Mouse (Mus musculus): ENCODE results near the gene Fxyd1.

Fxyd1 gene

DNA sequence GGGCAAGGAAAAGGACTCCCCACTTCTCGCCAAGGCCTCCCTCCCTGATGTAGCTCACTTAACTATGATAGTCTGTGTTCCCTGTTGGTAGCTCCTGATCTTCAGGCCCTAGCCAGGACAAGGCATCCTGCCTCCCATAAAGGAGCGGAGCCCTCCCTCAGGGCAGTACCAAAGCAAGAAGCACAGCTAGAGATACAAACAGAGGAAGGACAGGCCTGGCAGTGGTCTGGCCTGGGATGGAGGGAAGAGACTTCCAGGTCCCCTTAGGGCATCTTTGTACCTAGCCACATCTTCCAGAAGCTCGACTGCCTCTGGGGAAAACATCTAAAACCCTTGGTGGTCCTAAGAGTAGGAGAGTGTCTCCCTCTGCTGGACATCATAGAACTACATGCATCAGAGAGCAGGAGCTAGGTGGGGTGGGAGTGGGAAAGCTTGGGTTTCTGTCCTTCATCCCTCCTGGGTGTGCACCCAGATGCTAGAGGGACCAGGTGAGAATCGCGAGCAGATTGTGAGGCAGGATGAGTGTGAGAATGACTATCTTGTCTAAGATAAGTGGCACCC, 21.0 kb upstream of the Fxyd1 start:
- peak in 1 of 2 experiments; percentile 45 for DNase-seq (ENCODE audit: low spot score in 2 of 2)

DNA sequence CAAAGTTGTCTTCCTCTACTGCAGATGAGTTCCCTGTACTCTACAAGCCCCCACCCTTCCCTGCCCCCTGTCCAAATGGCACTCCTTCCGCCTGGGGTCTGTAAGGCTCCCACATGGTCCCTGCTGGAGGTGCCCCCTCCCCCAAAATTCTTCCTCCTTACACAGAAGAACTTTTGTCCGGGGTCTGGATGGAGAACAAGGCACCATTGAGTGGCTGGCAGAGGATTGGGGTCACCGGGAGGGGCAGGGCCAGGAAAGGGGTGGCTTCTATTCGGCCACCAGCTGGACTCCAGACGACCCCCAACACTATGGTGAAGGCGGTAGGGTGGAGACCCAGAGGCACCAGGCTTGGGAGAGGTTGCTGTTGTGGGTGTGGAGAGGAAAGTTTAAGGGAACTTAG, 20.5 kb upstream of the Fxyd1 start:
- DNase-seq (ENCODE audit: low spot score in 2 of 2), result peak in 1 of 2 experiments; percentile 32

DNA sequence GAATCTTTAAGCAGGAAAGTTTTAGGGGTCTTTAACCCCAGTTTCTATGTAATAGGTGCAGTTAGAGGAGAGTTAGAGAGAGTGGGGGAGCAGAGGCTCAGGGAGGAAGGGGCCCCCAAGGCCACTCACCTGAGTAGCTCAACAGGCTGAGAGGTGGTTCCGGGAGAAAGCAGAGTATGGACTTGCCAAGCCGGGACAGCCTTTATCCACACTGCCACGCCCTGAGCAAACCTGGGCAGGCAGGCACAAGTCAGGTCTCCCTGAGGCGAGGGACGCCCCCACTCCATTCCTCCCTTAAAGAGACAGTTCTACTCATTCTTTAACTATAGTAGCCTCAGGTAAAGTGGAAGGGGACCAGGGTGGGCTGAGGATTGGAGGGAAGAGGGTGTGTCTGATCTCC, 19.5 kb upstream of the Fxyd1 start, which contains the start of gene Fxyd3:
Gene Fxyd3 (minus strand): TSS at position 213 of the 400 bp plus-strand sequence.
- no peak for DNase-seq (ENCODE audit: low spot score in 2 of 2)

DNA sequence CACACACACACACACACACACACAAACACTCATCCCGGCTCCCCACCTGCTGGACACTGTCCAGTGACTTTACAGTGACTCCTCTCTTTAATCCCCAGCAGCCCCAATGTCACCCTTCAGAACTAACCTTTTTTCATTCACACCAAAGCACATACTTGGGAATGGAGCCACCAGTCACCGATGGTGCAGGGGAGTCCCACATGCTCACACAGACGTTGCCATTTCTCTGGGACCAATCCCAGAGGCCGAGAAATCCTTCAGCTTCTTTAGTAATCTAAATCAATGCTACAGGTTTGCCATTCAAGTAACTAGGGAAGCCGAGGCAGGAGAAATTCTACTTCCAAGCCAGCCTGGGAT, 17.7 kb upstream of the Fxyd1 start:
- DNase-seq (ENCODE audit: low spot score in 2 of 2), result no peak

DNA sequence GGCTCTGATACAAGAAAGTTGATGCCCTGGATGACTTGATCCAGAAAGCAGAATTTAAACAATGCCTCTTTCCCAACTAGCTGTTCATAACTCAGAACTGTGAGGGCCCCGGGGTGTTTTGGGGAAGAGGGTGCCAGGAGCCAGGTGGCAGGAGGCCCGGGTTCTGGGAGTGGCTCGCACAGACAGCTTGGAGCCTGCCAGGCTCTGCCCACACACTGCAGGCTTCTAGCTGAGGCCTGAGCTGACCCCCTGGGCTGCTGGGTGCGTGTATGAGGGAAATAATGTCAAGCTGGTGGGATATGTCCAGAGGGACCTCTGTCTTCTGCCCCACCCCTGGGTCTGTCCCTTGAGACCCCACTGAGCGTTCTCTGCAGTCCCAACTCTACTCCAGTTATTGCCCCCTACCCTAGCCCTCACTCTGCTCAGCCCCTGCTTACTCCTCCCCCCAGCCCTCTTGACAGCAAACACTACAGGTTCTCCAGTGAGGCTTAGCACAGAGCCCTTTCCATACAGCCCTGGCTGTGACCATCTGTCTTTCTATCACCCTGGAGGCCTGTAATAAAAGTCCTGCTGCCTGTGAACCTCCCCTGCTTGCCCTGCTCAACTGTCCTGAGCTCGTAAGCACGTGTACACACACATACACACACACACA, 17.2 kb upstream of the Fxyd1 start:
- DNase-seq (ENCODE audit: low spot score in 2 of 2), result no peak

DNA sequence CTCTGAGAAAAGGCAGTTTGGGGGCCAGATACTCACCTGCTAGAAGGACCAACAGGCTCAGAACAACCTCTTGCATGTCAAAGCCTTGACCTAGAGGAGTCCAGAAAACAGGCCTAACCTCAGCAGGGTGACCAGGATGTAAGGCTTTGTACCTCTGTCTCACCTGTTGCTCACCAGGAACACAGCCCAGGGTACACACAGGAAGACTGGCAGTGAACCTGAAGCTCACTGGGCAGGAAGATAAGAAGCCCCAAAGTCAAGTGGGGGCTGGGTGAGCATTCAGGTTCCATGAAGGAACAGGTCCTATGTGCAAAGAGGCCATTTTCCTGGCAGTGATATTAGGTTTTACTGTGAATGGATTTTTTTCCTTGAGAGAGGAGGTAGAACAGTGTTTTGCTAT, 16.5 kb upstream of the Fxyd1 start:
- DNase-seq (ENCODE audit: low spot score in 2 of 2), result no peak

DNA sequence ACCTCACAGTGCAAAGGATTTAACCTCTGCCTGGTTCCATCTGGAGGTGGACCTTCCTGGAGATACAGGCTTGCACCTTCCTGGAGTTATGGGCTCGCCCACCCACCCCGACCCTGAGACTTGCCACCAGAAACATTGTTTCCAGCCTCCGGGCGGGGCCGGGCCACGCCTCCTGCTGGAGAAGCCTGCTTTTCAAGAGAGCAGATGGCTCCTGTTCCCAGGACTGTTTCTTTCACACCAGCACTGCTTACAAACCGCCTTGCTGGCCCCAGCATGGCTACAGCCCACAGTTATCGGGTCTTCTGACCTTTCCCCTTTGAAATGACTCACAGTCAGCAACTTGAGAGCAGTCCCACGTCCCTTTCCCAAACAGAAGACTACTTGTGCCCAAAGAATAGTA, 15.3 kb upstream of the Fxyd1 start:
- no peak for DNase-seq (ENCODE audit: low spot score in 2 of 2)

DNA sequence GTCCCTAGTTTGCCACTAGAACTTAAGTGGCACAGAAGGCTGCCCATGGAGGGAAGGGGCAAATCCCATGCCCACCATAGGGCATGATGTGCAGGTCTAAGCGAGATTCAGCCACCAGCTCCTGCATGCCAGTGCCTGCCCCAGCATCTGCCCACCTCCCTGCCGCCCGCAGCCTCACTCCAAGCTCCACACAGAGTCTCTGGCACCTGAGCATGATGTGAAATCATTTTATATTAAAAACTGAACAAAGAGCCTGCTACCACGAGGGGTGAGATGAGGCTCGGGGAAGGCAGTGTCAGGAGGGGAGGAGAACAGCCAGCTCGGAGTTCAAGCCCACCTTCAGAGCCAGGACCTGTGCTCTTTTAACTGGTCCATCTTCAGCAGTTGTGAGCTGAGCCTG, 13.3 kb upstream of the Fxyd1 start:
- DNase-seq (ENCODE audit: low spot score in 2 of 2), result no peak

DNA sequence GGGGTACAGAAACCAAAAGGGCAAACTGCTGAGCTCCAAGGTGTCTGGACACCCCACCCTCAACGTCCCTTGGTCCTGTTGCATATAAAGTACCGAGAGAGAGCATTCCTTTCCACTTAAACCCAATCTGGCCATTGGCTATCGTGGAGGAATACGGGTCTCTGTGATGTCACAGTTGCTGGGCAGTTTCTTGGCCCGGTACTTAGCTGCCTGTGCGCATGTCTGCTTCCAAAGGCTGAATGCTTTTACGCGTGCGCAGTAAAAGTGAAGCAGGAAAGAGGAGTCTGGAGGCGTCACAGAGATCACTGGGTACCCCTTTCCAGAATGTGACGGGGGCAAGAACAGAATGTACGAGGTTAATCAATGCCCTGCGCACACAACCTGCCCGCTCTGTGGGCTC, 12.5 kb upstream of the Fxyd1 start:
- DNase-seq (ENCODE audit: low spot score in 2 of 2), result no peak

DNA sequence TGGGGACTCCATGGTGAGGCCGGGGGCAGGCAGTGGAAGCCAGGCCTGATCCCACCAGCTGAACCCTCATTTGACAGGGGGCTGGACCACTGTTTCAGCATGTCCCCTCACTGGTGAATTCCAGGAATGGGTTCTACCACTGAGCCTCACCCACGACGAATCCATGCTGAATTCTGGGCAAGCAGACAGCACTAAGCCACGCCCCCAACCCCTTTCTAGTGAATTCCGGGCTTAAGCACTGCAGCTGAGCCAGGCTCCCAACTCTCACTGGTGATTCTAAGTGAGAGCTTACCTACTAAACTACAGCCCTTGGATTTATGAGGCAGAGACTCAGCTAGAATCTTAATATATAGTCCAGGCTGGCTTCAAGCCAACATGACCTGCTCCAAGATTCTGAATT, 10.8 kb upstream of the Fxyd1 start:
- no peak for DNase-seq (ENCODE audit: low spot score in 2 of 2)

DNA sequence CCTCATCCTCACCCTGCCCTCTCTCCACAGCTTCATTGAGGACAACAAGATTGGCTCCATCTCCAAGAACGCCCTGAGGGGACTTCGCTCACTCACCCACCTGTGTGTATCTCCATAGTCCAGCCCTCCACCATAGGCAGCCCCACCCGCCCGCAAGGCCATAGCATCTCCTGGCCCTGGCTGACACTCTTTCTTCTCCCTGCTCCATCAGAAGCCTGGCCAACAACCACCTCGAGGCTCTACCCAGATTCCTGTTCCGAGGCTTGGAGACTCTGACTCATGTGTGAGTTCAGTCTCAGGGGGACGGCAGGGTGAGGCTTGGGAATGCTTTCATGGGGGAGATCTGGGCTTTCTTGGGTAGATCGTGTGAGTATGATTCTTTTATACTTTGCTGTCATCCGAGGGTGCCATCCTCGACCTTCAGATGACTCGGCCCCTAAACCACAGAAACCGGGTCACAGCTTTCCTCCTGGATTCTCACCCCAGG, 6.1 kb upstream of the Fxyd1 start:
- no peak for DNase-seq (ENCODE audit: low spot score in 2 of 2)

DNA sequence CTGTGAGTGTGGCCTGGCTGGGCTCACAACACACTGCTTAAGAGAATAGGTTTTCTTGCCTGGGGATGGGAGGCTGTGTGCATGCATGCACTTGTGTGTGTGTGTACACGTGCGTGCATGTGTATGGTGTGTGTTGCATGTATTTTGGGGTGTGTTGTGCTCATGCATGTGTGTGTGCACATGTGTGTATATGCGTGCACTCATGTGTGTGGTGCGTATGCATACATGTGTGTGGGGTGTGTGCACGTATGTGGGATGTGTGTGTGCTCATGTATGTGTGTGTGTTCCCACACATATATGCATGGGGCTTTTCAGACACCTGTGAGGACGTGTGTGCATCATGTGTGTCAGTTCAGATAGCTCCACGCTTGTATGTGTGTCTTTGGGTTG, 3.6 kb upstream of the Fxyd1 start:
- no peak for DNase-seq (ENCODE audit: low spot score in 2 of 2)

DNA sequence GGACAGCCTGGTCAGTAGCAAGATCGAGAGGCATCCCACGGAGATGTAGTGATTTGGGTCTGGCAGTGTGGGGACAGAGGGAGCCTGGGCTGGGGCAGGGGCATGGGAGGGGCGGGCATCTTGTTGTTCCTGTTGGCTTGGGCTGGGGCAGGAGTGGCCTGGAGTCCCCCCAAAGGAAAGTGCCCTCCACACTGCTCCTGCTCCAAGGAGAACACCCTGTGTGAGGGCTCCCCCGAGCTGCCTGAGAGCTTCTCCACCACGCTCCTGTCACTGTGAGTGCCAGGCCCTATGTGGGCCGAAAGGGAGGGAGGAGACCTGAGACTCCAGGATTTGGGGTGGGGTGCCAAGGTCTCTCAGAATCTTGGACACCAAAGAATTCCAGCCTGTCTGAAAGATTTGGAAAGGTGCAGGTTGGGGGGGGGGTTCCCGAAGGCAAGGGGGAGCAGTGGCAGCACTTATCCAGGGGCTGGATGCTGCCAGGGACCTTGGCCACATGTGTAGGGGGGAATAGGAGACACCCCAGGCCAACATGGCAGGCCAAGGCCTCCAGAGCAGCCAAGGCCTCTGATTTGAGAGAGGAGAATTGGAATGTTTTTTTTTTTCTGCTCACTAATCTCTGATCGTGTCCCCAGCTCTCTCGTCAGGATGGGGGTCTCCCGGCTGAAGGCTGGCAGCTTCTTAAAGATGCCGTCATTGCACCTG, 3.1 kb upstream of the Fxyd1 start:
- no peak for DNase-seq (ENCODE audit: low spot score in 2 of 2)

DNA sequence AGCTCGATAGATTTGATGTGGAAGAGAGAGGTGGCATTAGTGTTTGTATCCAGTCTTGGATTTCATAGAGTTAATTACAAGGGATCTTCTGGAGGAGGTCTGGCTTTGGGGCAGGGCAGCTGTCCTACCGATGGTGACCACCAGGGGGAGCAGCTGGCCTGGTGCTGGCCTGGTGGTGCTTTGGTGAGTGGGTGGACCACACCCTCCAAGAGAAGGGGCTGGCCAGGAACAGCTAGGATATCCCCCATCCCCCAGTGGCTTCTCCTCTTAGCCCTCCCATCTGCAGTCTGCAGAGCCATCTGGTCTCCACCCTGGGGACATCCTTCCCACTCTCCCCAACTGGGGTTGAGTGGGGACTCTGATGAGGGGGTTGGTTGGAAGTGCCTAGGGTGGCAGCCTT, 2.1 kb upstream of the Fxyd1 start, which contains the start of gene Lgi4:
Gene Lgi4 (plus strand): TSS at position 235 of the 400 bp plus-strand sequence.
- DNase-seq (ENCODE audit: low spot score in 2 of 2), result peak; percentile 77 to 93

DNA sequence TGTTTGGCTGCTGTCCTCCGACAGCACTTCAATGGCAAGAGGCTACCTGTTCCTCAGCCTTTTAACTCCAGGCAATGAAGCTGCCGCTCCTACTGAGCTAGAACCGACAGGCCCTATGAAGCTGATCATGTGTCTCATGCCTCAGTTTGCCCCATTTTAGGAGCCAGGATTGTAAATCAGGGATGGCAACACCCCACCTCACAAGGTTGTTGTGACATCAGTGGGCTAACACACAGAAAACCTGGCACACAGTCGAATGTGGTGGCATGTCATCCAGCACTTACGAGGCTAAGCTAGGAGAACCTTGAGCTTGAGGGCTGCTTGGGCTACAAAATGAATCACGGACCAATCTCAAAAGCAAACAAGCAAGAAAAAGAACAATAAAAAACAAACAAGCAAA, 1.2 kb upstream of the Fxyd1 start:
- no peak for DNase-seq (ENCODE audit: low spot score in 2 of 2)

DNA sequence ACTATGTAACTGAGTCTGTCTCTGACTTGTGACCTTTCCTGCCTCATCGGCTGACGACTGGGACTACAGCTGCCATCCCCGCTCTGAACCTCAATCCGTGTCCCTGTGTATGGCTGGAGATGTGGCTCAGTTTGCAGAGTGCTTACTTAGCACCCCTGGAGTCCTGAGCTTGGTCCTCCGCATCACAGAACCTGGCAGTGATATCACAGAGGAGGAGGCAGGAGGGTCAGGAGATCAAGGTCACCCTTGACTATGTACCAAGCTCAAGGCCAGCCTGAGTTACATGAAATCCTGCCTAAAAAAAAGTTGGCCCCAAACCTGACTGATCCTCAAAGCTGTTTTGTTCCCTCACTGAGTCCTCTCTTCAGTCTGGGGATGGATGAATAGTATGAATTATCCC, 731 bp upstream of the Fxyd1 start:
- DNase-seq (ENCODE audit: low spot score in 2 of 2), result no peak

DNA sequence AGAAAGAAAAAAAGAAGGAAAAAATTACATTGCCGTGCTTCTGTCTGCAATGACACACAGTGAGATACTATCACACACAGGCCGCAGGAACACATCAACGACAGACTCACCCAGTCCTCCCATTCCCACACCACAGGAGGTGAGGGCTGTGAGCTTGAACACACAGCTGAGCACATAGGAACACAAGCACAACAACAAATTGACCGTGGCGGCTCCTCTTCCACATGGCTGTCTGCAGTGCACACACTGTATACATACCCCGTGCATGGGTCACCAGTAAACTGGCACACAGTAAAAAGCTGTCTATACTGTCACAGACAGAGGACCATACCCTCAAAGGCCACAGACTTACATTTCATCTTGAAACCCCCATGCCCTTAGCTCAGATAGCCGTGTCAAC, 551 bp downstream of the Fxyd1 start:
- DNase-seq (ENCODE audit: low spot score in 2 of 2), result no peak

DNA sequence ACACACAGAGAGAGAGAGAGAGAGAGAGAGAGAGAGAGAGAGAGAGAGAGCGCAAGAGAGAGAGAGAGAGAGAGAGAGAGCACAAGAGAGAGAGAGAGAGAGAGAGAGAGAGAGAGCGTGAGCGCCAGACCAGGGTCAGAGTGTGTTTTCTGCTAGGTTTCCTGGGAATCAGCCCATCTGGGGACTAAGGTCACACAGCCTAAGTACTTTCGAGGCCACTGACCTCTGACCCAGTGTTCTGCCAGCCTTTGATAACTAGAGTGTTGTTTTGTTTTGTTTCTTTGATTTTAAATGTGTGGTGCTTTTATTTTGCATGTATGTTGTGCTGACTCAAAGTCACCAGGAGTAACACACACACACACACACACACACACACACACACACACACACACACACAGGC, 1.1 kb downstream of the Fxyd1 start:
- DNase-seq (ENCODE audit: low spot score in 2 of 2), result no peak

DNA sequence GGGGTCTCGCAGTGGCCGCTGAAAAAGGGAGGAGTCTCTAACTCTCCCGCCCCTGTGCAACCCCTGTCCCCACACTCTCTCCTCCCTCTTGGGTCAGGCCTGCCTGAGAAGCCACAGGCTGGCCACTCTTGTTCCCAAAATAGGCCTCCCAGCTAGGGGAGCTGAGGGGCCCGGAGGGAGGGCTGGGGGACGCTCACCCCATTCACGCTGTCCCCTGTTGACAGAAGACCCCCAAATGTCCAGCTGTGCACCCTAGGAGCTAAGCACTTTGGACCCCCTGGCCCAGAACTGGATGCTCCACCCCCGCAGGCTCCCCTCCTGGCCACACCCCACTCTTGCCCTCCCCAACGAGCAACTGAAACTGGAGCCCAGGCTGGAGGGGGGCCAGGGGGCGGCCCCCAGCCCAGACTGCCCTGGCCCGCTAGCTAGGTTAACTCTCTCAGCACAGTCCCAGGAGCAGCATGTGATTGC, 1.6 kb downstream of the Fxyd1 start:
- peak; percentile 44 to 57 for DNase-seq (ENCODE audit: low spot score in 2 of 2)

DNA sequence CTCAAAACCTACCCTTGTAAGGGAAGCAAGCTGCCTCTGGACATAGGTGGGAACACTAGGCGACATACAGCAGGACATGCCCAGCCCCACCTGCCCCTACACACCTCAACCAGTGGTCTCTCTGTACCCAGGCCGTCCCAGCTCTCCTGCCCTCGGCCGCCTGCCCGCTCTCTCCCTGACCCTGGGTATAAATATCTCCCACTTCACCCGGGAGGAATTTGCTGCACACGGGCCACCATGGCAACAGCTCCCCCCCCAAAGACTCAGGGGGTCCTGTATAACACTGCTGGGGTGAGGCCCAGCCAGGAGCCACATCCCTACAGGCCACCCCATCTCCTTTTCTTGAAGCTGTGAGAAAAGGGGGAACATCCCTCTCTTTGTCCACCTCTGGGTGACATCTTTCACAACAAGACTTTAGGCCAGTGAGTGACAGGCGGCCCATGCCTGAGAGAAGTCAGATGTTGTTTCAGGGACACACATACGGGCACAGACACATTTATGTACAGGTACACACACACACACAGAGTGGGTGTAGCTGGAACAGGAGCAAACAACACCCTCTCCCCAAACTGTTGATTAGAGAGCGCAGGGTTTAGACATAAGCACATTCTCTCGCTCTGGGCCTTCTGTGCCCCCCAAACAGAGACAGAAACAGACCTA, 2.2 kb downstream of the Fxyd1 start:
- no peak for DNase-seq (ENCODE audit: low spot score in 2 of 2)

DNA sequence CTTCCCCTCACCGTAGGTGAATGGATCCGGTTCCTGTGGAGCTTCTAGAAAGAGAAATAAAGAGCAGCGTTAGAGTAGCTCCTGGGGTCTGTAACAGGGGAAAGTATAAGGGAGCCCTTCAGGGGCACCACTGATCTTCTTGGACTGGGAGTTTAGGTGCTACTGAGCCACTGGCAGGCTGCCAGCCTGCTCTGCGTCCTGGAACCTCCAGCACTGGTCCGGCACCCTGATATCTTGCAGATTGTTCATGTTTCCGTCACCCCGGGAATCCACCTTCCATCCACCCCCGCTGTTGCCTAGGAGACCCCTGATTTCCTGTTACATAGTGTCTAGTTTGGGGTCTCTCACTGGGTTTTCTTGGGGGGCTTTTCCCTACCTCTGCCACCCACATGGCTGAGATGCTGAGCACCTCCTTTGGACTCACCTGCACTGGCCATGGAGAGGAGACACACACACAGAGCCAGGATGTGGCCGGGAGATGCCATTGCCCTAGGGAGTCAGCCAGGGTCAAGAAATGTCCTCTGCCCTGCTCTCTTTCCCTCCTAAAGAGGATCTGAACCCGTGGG, 3.0 kb downstream of the Fxyd1 start:
- DNase-seq (ENCODE audit: low spot score in 2 of 2), result no peak
